Mouse (Mus musculus): ENCODE results near the gene Srsf2.
"Not testable (repeated sequence)": the region's sequence is repeated elsewhere in the genome, so short reads cannot be mapped to it uniquely, and the experiment has no call there.

Gene Srsf2

DNA sequence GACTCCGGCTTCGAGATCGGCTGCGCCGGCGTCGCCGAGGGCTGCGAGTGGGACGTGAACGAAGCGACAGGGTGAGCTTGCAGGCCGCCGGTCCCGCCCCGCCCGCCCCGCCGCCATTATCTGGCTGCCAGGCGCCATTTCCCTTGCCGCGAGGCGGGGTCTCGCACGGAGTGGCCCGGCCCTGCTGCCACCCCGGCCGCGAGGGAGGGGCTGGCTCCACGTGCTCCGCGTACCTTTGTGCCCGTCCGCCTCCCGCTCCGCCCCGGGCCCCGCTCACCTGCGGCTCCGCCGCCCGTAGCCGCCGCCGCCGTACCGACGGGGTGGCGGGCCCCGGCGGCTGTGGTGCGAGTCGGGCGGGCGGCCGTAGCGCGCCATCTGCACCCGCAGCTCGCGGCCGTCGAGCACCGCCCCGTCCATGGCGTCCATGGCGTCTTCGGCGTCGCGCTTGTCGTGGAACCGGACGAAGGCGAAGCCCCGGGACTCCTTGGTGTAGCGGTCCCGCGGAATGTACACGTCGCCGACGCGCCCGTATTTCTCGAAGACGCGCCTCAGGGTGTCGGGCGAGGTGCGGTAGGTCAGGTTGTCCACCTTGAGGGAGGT, 503 bp downstream of the Srsf2 start, which contains the start of gene Mfsd11:
Gene Mfsd11 (plus strand): TSS at position 150 of the 600 bp plus-strand sequence.
- DNase-seq = peak; percentile 79 to 83

- DNase-seq = peak in 1 of 2 experiments; percentile 21
Measured at GRCm38 (mm10) chr11:116851576-116852290, 1.2 kb downstream of the Srsf2 start.

GRCm38 (mm10) chr11:116850833-116851477, 1.9 kb downstream of the Srsf2 start:
- no peak for DNase-seq

GRCm38 (mm10) chr11:116850085-116850484, 2.8 kb downstream of the Srsf2 start:
- no peak for DNase-seq

GRCm38 (mm10) chr11:116849587-116849986, 3.3 kb downstream of the Srsf2 start:
- DNase-seq = no peak

- not testable (repeated sequence) for DNase-seq
Measured at GRCm38 (mm10) chr11:116848877-116849178, 4.1 kb downstream of the Srsf2 start.

GRCm38 (mm10) chr11:116848086-116848876, 4.6 kb downstream of the Srsf2 start:
- no peak for DNase-seq

DNA sequence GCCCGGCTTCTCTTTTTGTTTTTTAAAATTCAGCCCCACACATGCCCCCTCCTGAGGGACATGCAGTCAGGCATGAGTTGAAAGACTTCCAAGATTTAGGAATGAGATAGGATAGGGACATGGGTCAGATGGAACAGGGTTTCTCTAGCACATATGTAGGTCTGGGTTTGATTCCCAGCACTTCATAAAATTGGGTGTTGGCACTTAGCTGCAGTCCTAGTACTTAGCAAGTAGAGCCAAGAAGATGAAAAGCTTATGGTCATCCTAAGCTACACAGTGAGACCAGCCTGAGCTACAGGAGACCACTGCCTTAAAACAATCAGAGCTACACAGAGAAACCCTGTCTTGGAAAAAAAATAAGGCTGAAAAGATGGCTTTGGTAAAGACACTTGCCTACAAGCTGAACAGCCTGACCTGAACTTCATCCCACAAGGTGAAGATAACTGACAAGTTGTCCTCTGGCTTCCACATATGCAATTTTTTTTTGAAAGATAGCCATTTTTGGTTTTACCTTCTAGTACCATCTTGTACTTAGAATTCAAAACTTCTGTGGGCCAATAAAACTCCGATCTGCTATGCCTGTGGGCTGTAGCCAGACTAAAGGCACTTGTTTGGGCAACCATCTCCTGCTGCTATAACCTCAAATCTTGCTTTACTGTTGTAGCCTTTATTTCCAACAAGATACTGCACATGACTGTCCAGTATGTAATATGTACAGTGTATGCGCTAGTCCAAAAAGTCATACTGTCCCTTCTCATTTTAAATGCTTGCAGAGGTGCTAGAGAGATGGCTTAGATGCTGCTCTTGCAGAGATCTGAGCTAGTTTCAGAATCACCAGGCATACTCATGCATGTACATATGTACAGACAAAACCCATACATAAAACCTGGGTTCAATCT, 5.5 kb downstream of the Srsf2 start:
- DNase-seq = no peak

DNA sequence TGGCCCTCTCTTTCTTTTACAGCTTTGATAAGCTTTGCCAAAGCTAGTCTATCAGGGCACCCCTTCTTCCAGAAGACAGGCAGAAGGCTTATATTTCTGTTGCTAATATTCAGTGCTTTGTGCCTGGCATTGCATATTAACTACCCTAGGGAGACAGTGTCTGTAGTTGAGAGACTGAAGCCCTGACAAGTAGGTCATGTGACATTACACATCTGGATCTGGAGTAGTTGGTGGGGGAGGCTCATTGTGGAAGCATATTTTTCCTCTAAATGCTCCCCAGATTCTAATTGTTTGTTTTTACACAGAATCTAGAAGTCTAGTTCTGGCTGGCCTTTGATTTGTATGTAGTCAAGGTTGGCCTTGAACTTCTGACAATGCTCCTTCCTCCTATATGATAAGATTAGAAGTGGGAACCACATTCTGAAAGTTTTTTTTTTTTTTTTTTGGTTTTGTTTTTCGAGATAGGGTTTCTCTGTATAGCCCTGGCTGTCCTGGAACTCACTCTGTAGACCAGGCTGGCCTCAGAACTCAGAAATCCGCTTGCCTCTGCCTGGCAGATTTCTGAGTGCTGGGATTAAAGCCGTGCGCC, 6.2 kb downstream of the Srsf2 start:
- DNase-seq = no peak

GRCm38 (mm10) chr11:116843261-116844233, 9.3 kb downstream of the Srsf2 start, which contains the start of the genes Mettl23 and Jmjd6:
Mettl23 (plus strand) TSS chr11:116843278.
Jmjd6 (minus strand) TSS chr11:116843449.
- DNase-seq = peak; percentile 93 to 94

DNA sequence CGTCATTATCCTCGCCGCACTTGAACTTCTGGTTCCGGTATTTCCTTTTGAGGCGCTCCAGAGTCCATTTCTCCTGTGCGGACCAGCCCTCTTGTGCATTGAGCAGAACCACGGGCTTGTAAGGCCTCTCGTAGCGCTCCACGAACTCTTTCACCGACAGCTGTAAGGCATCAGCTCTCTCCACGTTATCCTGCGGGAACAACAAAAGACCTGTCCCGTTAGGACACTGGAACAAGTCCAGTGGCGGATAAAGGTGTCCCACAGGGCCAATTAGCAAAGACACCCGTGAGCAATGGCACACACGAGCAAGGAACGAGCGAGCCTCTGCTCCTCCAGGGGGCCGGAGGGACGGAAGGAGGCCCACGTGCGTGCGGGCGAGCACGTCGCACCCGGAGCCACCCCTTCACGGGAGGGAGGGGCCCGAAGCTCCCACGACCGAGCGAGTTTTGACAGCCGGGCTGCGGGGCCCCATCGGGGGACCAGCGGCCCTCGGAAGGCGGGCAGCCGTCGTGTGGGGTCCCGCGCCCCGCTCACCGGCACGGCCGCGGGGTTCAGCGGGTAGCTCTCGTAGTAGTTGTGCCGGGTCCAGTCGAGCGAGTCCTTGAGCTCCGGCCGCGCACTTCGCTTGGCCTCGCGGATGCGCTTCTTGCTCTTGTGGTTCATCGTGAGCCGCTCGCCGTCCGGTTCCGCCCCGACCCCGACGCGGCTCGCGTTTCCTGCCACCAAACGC, 10.2 kb downstream of the Srsf2 start:
- peak; percentile 72 to 75 for DNase-seq

DNA sequence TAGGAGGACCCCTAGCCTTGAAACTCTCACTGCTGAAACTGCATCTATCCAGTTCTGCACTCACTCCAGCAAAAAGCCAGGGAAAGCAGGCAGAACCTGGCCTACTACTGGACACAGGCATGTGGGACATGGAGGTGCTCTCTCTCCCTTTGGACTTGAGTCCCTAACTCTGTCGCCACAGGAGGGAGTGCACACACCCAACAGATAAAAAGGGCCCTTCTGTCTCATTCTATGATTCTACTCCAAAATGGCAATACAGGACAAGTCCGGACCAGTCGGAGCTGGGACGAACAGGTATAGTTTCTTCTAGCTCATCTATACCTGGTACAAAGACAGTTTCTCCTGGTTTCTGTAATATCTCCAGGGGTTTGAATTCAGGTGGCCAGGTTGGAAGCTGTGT, 12.1 kb downstream of the Srsf2 start:
- no peak for DNase-seq

- no peak for DNase-seq
Measured at GRCm38 (mm10) chr11:116839601-116840000, 13.3 kb downstream of the Srsf2 start.

DNA sequence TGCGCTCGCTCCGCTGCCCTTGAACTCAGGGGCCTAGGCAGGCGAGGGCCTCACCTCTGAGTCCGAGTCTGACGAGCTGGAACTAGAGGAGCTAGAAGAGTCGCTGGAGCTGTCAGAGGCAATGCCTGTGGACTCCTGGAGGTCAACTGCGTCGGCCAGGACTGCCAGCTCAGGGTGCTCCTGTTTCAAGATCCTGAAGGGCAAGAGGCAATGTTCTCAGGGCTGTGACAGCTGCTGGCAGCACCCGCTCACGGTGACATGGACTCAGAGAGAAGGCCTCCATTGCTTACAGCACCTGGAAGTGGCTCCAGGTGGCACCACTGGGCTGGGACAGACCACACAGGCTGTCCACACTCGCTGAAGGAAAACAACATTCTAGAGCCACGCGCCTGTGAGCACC, 14.0 kb downstream of the Srsf2 start:
- DNase-seq = no peak

GRCm38 (mm10) chr11:116837441-116837840, 15.5 kb downstream of the Srsf2 start:
- no peak for DNase-seq

- DNase-seq = no peak
Measured at GRCm38 (mm10) chr11:116836283-116836682, 16.6 kb downstream of the Srsf2 start.

DNA sequence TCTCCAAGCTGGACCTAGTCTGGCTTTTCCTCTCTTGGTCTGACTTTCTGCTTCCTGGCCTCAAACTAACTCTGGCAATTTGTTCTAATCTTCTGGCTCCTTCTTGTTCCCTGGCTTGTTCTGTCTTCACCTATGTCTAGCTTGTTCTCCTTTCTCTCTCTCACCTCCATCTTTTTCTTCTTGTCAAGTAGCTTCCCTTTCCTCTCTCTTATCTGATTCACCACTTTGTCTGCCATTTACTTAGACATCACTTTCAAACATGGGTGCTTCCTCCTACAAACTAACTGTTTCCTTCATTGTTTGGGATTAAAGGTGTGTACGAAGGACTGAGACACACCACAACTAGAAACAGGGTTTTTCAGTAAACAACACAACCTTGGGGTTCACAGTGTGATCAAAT, 17.9 kb downstream of the Srsf2 start:
- no peak for DNase-seq

DNA sequence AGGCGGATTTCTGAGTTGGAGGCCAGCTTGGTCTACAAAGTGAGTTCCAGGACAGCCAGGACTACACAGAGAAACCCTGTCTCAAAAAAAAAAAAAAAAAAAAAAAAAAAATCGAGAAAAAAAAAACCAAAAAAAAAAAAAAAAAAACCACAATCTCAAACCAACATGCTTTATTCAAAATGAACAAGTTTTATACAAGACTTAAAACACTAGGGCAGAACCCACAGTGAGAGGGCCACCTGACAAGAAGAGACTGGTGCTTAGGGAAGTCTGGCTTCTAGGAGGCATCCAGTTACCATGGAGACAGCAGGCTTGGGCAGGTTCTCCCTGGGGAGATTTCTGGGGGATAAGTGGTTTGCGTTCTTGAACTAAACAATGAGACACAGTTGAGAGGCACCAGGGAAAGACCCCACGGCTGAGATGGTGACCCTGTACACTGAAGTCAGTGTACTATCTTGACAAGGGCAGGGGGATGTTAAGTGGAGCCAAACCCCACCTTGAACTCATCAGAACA, 20.7 kb downstream of the Srsf2 start:
- DNase-seq = no peak

DNA sequence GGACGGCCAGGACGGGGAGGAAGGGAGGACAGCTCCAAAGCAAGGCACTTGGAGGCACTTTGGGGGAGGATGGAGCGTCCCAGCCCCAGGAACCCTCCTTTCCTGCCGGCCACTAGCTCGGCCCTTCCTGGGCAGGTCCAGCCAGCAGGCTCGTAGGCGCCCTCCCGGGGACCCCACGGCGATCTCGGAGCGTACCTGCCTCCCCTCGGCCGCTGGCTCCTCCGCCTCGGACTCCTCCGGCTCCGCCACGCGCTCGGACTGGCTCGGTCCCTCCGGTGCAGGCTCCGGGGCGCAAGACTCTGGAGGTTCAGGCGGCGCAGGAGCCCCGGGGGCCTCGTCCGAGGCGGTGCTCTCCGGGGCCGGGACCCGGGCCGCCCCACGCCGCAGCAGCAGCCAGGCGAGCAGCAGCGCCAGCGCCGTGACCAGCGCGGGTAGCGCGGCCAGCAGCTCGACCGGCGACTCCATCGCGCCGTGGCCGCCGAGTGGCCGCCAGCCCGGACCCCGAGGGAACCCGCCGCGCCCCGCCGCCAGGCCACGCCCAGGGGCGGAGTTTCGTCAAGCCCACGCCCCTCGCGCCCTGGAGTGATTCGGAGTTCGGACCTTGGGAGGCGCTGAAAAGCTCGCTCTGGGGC, 25.2 kb downstream of the Srsf2 start, which contains the start of gene Mxra7:
Gene Mxra7 (minus strand): TSS at position 513 of the 632 bp plus-strand sequence.
- peak; percentile 63 to 70 for DNase-seq
